Mouse (Mus musculus) neural tube, embryonic 14.5 days (tissue): ENCODE results near the gene Rps5. TPM values are rescaled to one million over a fixed set of nuclear protein-coding genes. Genes with fewer than 3 reads are reported as not detected.
A peak's percentile ranks its signal among the peaks of the same experiment; 100 is the strongest.
"Not testable (repeated sequence)": the region's sequence is repeated elsewhere in the genome, so short reads cannot be mapped to it uniquely, and the experiment has no call there.

Source experiments
- ATAC-seq: fragments of 200-750 bp; cut with Nextera tagmentation; 2 replicates; pipeline ENCODE4 v1.8.0; 2017; ENCODE audit warnings: low read depth, mild to moderate bottlenecking, moderate TSS enrichment, moderate library complexity
- H3K27ac ChIP-seq: fragments of 300-500 bp; sonication (generic); 2 replicates; pipeline ENCODE4 v1.5.1; 2014; ENCODE audit warnings: low read depth, mild to moderate bottlenecking, control low read depth, low read length, moderate library complexity, mixed read lengths
- H3K27me3 ChIP-seq: fragments of 300-500 bp; sonication (generic); 2 replicates; pipeline ENCODE4 v1.6.1; 2014; ENCODE audit warnings: low read length; ENCODE audit not compliant: control insufficient read depth, insufficient read depth
- H3K36me3 ChIP-seq: fragments of 300-500 bp; sonication (generic); 2 replicates; pipeline ENCODE4 v1.6.1; 2014; ENCODE audit warnings: low read length, mixed read lengths; ENCODE audit not compliant: control insufficient read depth, insufficient read depth
- H3K4me1 ChIP-seq: fragments of 300-500 bp; sonication (generic); 2 replicates; pipeline ENCODE4 v1.6.1; 2014; ENCODE audit warnings: low read length; ENCODE audit not compliant: control insufficient read depth, insufficient read depth
- H3K4me2 ChIP-seq: fragments of 300-500 bp; sonication (generic); 2 replicates; pipeline ENCODE4 v1.6.1; 2014; ENCODE audit warnings: mild to moderate bottlenecking, low read depth, low read length, control low read depth
- H3K4me3 ChIP-seq: fragments of 300-500 bp; sonication (generic); 2 replicates; pipeline ENCODE4 v1.5.1; 2014; ENCODE audit warnings: low read depth, low read length, control low read depth, mixed read lengths
- H3K9ac ChIP-seq: fragments of 300-500 bp; sonication (generic); replicated peaks from 2 replicates; pipeline ENCODE4 v1.6.1; 2014; ENCODE audit warnings: low read depth, mild to moderate bottlenecking, control low read depth, low read length, mixed read lengths
- H3K9me3 ChIP-seq: fragments of 300-500 bp; sonication (generic); 2 replicates; pipeline ENCODE4 v1.6.1; 2016; ENCODE audit warnings: low read length; ENCODE audit not compliant: control insufficient read depth
- WGBS: fragments of 180-500 bp; shearing (Covaris S2); extraction: QIAGEN DNeasy Blood & Tissue Kit; methylation state at CpG from one replicate; pipeline ENCODE4 v1.1.7; 2014; 5-methylcytosine and 5-hydroxymethylcytosine counted together
- polyA plus RNA-seq: library from polyadenylated mRNA; unstranded; fragments of >200 nt; fragmentation: Nextera tagmentation; extraction: Ambion mirVana; gene quantifications from 2 replicates; pipeline ENCODE4 v1.2.1, GENCODE M21; 2014

Rps5 gene
- polyA plus RNA-seq, 1 experiment from 2014 or later = 695 TPM

GRCm38 (mm10) chr7:12891334-12891733 lies 30.8 kb upstream of the Rps5 start:
- Histone ChIP-seq H3K9ac (no peak overlapping the region), H3K4me1 (no peaks in the 10 kb centered on the region), H3K27ac (no peak overlapping the region), H3K4me2 (no peak overlapping the region), H3K4me3 (no peak overlapping the region), H3K27me3 (no peaks in the 10 kb centered on the region), H3K9me3 (no peaks in the 10 kb centered on the region), H3K36me3 (peaks cover 31% of the 10 kb centered on the region)
- 100% methylated on average over 1 of the region's 1 CpGs for WGBS
- ATAC-seq = no peak

- ATAC-seq = peak; percentile 99
- Histone ChIP-seq H3K36me3 (no peaks in the 10 kb centered on the region), H3K27ac (no peak within 1 kb of the TSS), H3K9ac (peak within 1 kb of the TSS; percentile 64), H3K4me1 (peaks cover 7% of the 10 kb centered on the region; the same call in 1 of the 2 replicates), H3K4me2 (peak within 1 kb of the TSS; percentile 44), H3K9me3 (no peaks in the 10 kb centered on the region), H3K4me3 (peak within 1 kb of the TSS; percentile 60), H3K27me3 (no peaks in the 10 kb centered on the region)
- 6% methylated on average over 36 of the region's 36 CpGs for WGBS
These were observed 24.3 kb upstream of the Rps5 start, which contains the start of gene Zscan22 for GRCm38 (mm10) chr7:12897655-12898410. Gene Zscan22, plus strand, starts transcription at chr7:12897815.

- H3K9me3 ChIP-seq = no peaks in the 10 kb centered on the region
- no peak overlapping the region for H3K27ac ChIP-seq
- H3K4me3 ChIP-seq = no peak overlapping the region
- WGBS = 95% methylated on average over 5 of the region's 5 CpGs
- no peaks in the 10 kb centered on the region for H3K27me3 ChIP-seq
- H3K4me1 ChIP-seq = peaks cover 7% of the 10 kb centered on the region; the same call in 1 of the 2 replicates
- H3K4me2 ChIP-seq = no peak overlapping the region
- H3K36me3 ChIP-seq = peaks cover 9% of the 10 kb centered on the region; the same call in 1 of the 2 replicates
- no peak for ATAC-seq
- H3K9ac ChIP-seq = no peak overlapping the region
These were observed 20.6 kb upstream of the Rps5 start for GRCm38 (mm10) chr7:12901517-12901916.

- no peak for ATAC-seq
- H3K36me3 ChIP-seq = peaks cover 30% of the 10 kb centered on the region
- 47% methylated on average over 10 of the region's 10 CpGs for WGBS
- no peak overlapping the region for H3K4me3 ChIP-seq
- H3K4me1 ChIP-seq = peaks cover 4% of the 10 kb centered on the region; the same call in 1 of the 2 replicates
- no peak overlapping the region for H3K27ac ChIP-seq
- H3K27me3 ChIP-seq = no peaks in the 10 kb centered on the region
- no peaks in the 10 kb centered on the region for H3K9me3 ChIP-seq
- no peak overlapping the region for H3K9ac ChIP-seq
- no peak overlapping the region for H3K4me2 ChIP-seq
These were observed 18.5 kb upstream of the Rps5 start for GRCm38 (mm10) chr7:12903623-12904022.

GRCm38 (mm10) chr7:12905146-12905545 lies 16.9 kb upstream of the Rps5 start:
- no peak for ATAC-seq
- no peak overlapping the region for H3K4me2 ChIP-seq
- H3K9ac ChIP-seq = no peak overlapping the region
- no peak overlapping the region for H3K4me3 ChIP-seq
- H3K4me1 ChIP-seq = no peaks in the 10 kb centered on the region
- 92% methylated on average over 1 of the region's 1 CpGs for WGBS
- no peaks in the 10 kb centered on the region for H3K27me3 ChIP-seq
- no peak overlapping the region for H3K27ac ChIP-seq
- H3K36me3 ChIP-seq = peaks cover 35% of the 10 kb centered on the region
- no peaks in the 10 kb centered on the region for H3K9me3 ChIP-seq

GRCm38 (mm10) chr7:12909498-12909962 lies 12.6 kb upstream of the Rps5 start:
- Histone ChIP-seq H3K36me3 (peaks cover 34% of the 10 kb centered on the region), H3K27ac (peak overlapping the region; percentile 84), H3K4me3 (peak overlapping the region; percentile 36; the same call in 1 of the 2 replicates), H3K9me3 (no peaks in the 10 kb centered on the region), H3K4me2 (peak overlapping the region; percentile 47), H3K4me1 (no peaks in the 10 kb centered on the region), H3K27me3 (no peaks in the 10 kb centered on the region), H3K9ac (0 out of 2 replicates have a peak overlapping the region, but pooled peaks have one; percentile 56)
- WGBS = 36% methylated on average over 7 of the region's 7 CpGs
- ATAC-seq = peak; percentile 39

- Histone ChIP-seq H3K9me3 (no peaks in the 10 kb centered on the region), H3K4me3 (peak overlapping the region; percentile 36), H3K9ac (peak overlapping the region; percentile 56), H3K4me2 (peak overlapping the region; percentile 47), H3K27me3 (no peaks in the 10 kb centered on the region), H3K27ac (peak overlapping the region; percentile 84), H3K4me1 (no peaks in the 10 kb centered on the region), H3K36me3 (peaks cover 28% of the 10 kb centered on the region)
- 4% methylated on average over 19 of the region's 19 CpGs for WGBS
- peak; percentile 85 for ATAC-seq
These were observed 11.9 kb upstream of the Rps5 start for GRCm38 (mm10) chr7:12910181-12910668.

- peaks cover 5% of the 10 kb centered on the region; the same call in 1 of the 2 replicates for H3K36me3 ChIP-seq
- H3K9me3 ChIP-seq = no peaks in the 10 kb centered on the region
- no peak for ATAC-seq
- no peaks in the 10 kb centered on the region for H3K27me3 ChIP-seq
- H3K4me3 ChIP-seq = no peak overlapping the region
- H3K27ac ChIP-seq = no peak overlapping the region
- H3K4me1 ChIP-seq = no peaks in the 10 kb centered on the region
- H3K4me2 ChIP-seq = no peak overlapping the region
- H3K9ac ChIP-seq = no peak overlapping the region
These were observed 8.5 kb upstream of the Rps5 start for GRCm38 (mm10) chr7:12913556-12913955.

- H3K36me3 ChIP-seq = peaks cover 11% of the 10 kb centered on the region
- H3K4me2 ChIP-seq, H3K4me3 ChIP-seq, H3K9me3 ChIP-seq, H3K27ac ChIP-seq, H3K4me1 ChIP-seq, ATAC-seq, H3K27me3 ChIP-seq, H3K9ac ChIP-seq: not testable (repeated sequence)
- WGBS = 92% methylated on average over 7 of the region's 8 CpGs
These were observed 1.6 kb upstream of the Rps5 start for GRCm38 (mm10) chr7:12920495-12920894.
